Mouse (Mus musculus) heart, embryonic 16.5 days (tissue): ENCODE measurements at regions not wholly inside any gene's neighbourhood (a gene's known extent, or its start where the extent isn't known, plus 50 kb on each side); places are given as distances from the start of the nearest gene placed in this dataset.

Source experiments
- ATAC-seq: fragments of 200-750 bp; cut with Nextera tagmentation; replicated peaks from 2 replicates; pipeline ENCODE4 v1.8.0; 2017; ENCODE audit warnings: moderate number of reproducible peaks; ENCODE audit not compliant: insufficient read depth, low FRiP score; ENCODE audit errors: extremely low read depth
- H3K27ac ChIP-seq: fragments of 300-500 bp; sonication (generic); 2 replicates; pipeline ENCODE4 v1.5.1; 2014; ENCODE audit warnings: mild to moderate bottlenecking, low read length, control low read depth, moderate library complexity
- H3K27me3 ChIP-seq: fragments of 300-500 bp; sonication (generic); 2 replicates; pipeline ENCODE4 v1.6.1; 2014; ENCODE audit warnings: low read length, mixed read lengths; ENCODE audit not compliant: control insufficient read depth, insufficient read depth
- H3K36me3 ChIP-seq: fragments of 300-500 bp; sonication (generic); 2 replicates; pipeline ENCODE4 v1.6.1; 2014; ENCODE audit not compliant: control insufficient read depth, insufficient read depth
- H3K4me1 ChIP-seq: fragments of 300-500 bp; sonication (generic); 2 replicates; pipeline ENCODE4 v1.6.1; 2014; ENCODE audit warnings: low read length, mixed read lengths; ENCODE audit not compliant: control insufficient read depth, insufficient read depth
- H3K4me2 ChIP-seq: fragments of 300-500 bp; sonication (generic); 2 replicates; pipeline ENCODE4 v1.6.1; 2014; ENCODE audit warnings: low read depth, mild to moderate bottlenecking, control low read depth, low read length
- H3K4me3 ChIP-seq: fragments of 300-500 bp; sonication (generic); 2 replicates; pipeline ENCODE4 v1.5.1; 2014; ENCODE audit warnings: mild to moderate bottlenecking, control low read depth, low read length
- H3K9ac ChIP-seq: fragments of 300-500 bp; sonication (generic); 2 replicates; pipeline ENCODE4 v1.6.1; 2014; ENCODE audit warnings: low read length, control low read depth
- H3K9me3 ChIP-seq: fragments of 300-500 bp; sonication (generic); replicated peaks from 2 replicates; pipeline ENCODE4 v1.6.1; 2016; ENCODE audit warnings: low read length; ENCODE audit not compliant: control insufficient read depth
- WGBS: fragments of 180-500 bp; shearing (Covaris S2); extraction: QIAGEN DNeasy Blood & Tissue Kit; methylation state at CpG from one replicate; pipeline ENCODE4 v1.1.7; 2014; 5-methylcytosine and 5-hydroxymethylcytosine counted together

DNA sequence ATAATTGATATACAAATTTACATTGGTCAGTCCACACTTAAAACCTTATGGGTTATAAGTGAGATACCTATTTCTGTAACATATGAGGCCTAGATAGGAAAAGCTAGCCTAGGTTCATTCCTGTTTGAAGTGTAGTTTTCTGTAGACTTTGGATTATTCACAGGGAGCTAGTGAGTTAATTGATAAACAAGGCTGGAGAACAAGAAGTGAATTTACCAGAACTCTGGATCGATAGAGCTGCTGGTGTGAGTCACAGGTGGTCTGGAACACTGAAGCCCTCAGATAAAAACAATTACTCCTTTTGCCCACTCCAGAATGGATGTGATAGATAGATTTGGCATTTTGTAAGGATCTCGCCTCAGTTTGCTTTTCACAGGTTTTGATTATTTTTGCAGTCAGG lies 62.0 kb upstream of the Rtl1 start:
- Histone ChIP-seq H3K36me3 (no peaks in the 10 kb centered on the region), H3K27me3 (no peaks in the 10 kb centered on the region), H3K9ac (no peak overlapping the region), H3K4me3 (no peak overlapping the region), H3K4me1 (no peaks in the 10 kb centered on the region), H3K27ac (no peak overlapping the region), H3K4me2 (no peak overlapping the region), H3K9me3 (no peaks in the 10 kb centered on the region)
- ATAC-seq: no peak
- 71% methylated on average over 2 of the region's 2 CpGs for WGBS

GRCm38 (mm10) chr12:109674766-109675165 lies 74.6 kb upstream of the Rtl1 start:
- Histone ChIP-seq H3K36me3 (no peaks in the 10 kb centered on the region), H3K4me2 (no peak overlapping the region), H3K27ac (no peak overlapping the region), H3K4me3 (no peak overlapping the region), H3K27me3 (no peaks in the 10 kb centered on the region), H3K4me1 (no peaks in the 10 kb centered on the region), H3K9ac (no peak overlapping the region), H3K9me3 (no peaks in the 10 kb centered on the region)
- 67% methylated on average over 4 of the region's 4 CpGs for WGBS
- ATAC-seq: no peak

DNA sequence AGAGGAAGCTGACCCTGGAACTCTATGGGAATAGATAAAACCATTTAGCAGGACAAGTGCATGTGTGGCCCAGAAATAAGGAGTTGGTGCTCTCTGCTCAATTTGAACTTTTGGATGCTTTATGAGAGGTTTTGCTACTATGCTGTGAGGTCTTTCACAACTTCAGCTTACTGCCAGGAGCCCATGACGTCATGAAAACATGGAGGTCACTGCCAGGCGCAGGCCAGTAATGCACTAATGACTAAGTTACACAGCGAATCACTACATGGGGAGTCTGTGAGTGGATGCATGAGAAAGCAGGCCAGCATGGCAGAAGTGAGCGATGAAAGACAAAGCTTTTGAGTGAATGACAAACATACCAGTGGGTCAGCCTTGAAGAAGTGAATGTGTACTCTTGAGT lies 93.9 kb upstream of the Rtl1 start:
- ATAC-seq: no peak
- no peaks in the 10 kb centered on the region for H3K27me3 ChIP-seq

GRCm38 (mm10) chr12:109694801-109695430 lies 94.8 kb upstream of the Rtl1 start:
- H3K36me3 ChIP-seq: peaks cover 6% of the 10 kb centered on the region; the same call in 1 of the 2 replicates
- no peak for ATAC-seq

More for the DNA sequence above, 93.9 kb upstream of the Rtl1 start:
- Histone ChIP-seq H3K9me3 (no peaks in the 10 kb centered on the region), H3K36me3 (peaks cover 6% of the 10 kb centered on the region; the same call in 1 of the 2 replicates), H3K4me2 (no peak overlapping the region), H3K9ac (no peak overlapping the region), H3K27ac (no peak overlapping the region), H3K4me3 (no peak overlapping the region), H3K4me1 (no peaks in the 10 kb centered on the region)
- 90% methylated on average over 4 of the region's 4 CpGs for WGBS

GRCm38 (mm10) chr12:109706820-109707219 lies 106.7 kb upstream of the Rtl1 start:
- H3K4me3 ChIP-seq: no peak overlapping the region
- no peak overlapping the region for H3K9ac ChIP-seq
- H3K27me3 ChIP-seq: no peaks in the 10 kb centered on the region
- H3K27ac ChIP-seq: no peak overlapping the region
- ATAC-seq: no peak
- WGBS: 75% methylated on average over 6 of the region's 6 CpGs
- H3K4me1 ChIP-seq: no peaks in the 10 kb centered on the region
- H3K36me3 ChIP-seq: no peaks in the 10 kb centered on the region
- H3K9me3 ChIP-seq: no peaks in the 10 kb centered on the region
- H3K4me2 ChIP-seq: no peak overlapping the region

More at GRCm38 (mm10) chr12:109694801-109695430, 94.8 kb upstream of the Rtl1 start:
- no peak overlapping the region for H3K4me3 ChIP-seq
- no peak overlapping the region for H3K9ac ChIP-seq
- H3K27ac ChIP-seq: no peak overlapping the region
- no peaks in the 10 kb centered on the region for H3K4me1 ChIP-seq
- 71% methylated on average over 5 of the region's 5 CpGs for WGBS
- no peaks in the 10 kb centered on the region; the same call in 1 of the 2 replicates for H3K9me3 ChIP-seq
- H3K4me2 ChIP-seq: no peak overlapping the region
- H3K27me3 ChIP-seq: no peaks in the 10 kb centered on the region

GRCm38 (mm10) chr12:109709661-109710060 lies 109.5 kb upstream of the Rtl1 start:
- Histone ChIP-seq H3K27me3 (no peaks in the 10 kb centered on the region), H3K27ac (no peak overlapping the region), H3K36me3 (no peaks in the 10 kb centered on the region), H3K4me2 (no peak overlapping the region), H3K4me3 (no peak overlapping the region), H3K4me1 (no peaks in the 10 kb centered on the region), H3K9ac (no peak overlapping the region), H3K9me3 (no peaks in the 10 kb centered on the region)
- WGBS: 88% methylated on average over 5 of the region's 5 CpGs
- no peak for ATAC-seq

- Histone ChIP-seq H3K9ac (no peak overlapping the region), H3K36me3 (no peaks in the 10 kb centered on the region), H3K9me3 (no peaks in the 10 kb centered on the region), H3K4me1 (no peaks in the 10 kb centered on the region), H3K4me3 (no peak overlapping the region), H3K27me3 (no peaks in the 10 kb centered on the region), H3K4me2 (no peak overlapping the region), H3K27ac (no peak overlapping the region)
- 89% methylated on average over 5 of the region's 5 CpGs for WGBS
- no peak for ATAC-seq
Measured at GRCm38 (mm10) chr12:109711392-109711791, 111.3 kb upstream of the Rtl1 start.

- H3K4me3 ChIP-seq: no peak overlapping the region
- 0 out of 2 replicates have a peak, but pooled peaks cover 2% of the 10 kb centered on the region for H3K36me3 ChIP-seq
- H3K27me3 ChIP-seq: no peaks in the 10 kb centered on the region
- no peak overlapping the region for H3K4me2 ChIP-seq
- WGBS: 80% methylated on average over 7 of the region's 7 CpGs
- no peak overlapping the region for H3K9ac ChIP-seq
- no peak overlapping the region for H3K27ac ChIP-seq
- no peak for ATAC-seq
- H3K4me1 ChIP-seq: no peaks in the 10 kb centered on the region
- H3K9me3 ChIP-seq: no peaks in the 10 kb centered on the region
Measured at GRCm38 (mm10) chr12:109711946-109712345, 111.8 kb upstream of the Rtl1 start.

GRCm38 (mm10) chr12:109712386-109712785 lies 112.3 kb upstream of the Rtl1 start:
- H3K36me3 ChIP-seq: 0 out of 2 replicates have a peak, but pooled peaks cover 2% of the 10 kb centered on the region
- 89% methylated on average over 16 of the region's 16 CpGs for WGBS

More at GRCm38 (mm10) chr12:109712386-109712785, 112.3 kb upstream of the Rtl1 start:
- ATAC-seq: no peak
- Histone ChIP-seq H3K27ac (no peak overlapping the region), H3K4me1 (no peaks in the 10 kb centered on the region), H3K27me3 (no peaks in the 10 kb centered on the region), H3K4me3 (no peak overlapping the region), H3K4me2 (no peak overlapping the region), H3K9me3 (no peaks in the 10 kb centered on the region), H3K9ac (no peak overlapping the region)
